ENCODE assay signal across 8 mouse cellular contexts in genomic region chr10:108300843-108301242, GRCm38 (mm10). TPM values are rescaled to one million over a fixed set of nuclear protein-coding genes. Genes with fewer than 3 reads are reported as not detected.
DNase-seq lines count a peak whose midpoint lies in the region; ATAC-seq and TF ChIP-seq lines count a peak whose summit lies in the region.

No protein-coding gene starts in this region.

- H3K9ac ChIP-seq in embryonic facial prominence, embryonic 13.5 days, result no peak overlapping the region
- no peak overlapping the region for H3K9ac ChIP-seq in heart, adult 2 months (ENCODE audit: low read depth, low read length)
- no peak overlapping the region for H3K9ac ChIP-seq in limb, embryonic 12.5 days (replicated peaks)
- no peak overlapping the region for H3K9ac ChIP-seq in midbrain, embryonic 15.5 days

- H3K4me2 ChIP-seq in embryonic facial prominence, embryonic 13.5 days, result peak overlapping the region; percentile 39
- H3K4me2 ChIP-seq in limb, embryonic 12.5 days, result peak overlapping the region; percentile 32; the same call in 1 of the 2 replicates
- peak overlapping the region; percentile 36 for H3K4me2 ChIP-seq in midbrain, embryonic 15.5 days

- 0 out of 2 replicates have a peak, but pooled peaks have one; percentile 35 for TF ChIP-seq EP300 in heart, adult 2 months (IDR thresholded peaks at IDR 0.05; ENCODE audit: insufficient read depth, low read depth, low read length)

- WGBS in embryonic facial prominence, embryonic 13.5 days, result 13% methylated on average over 19 of the region's 19 CpGs
- WGBS in heart, adult 2 months, result 6% methylated on average over 19 of the region's 19 CpGs
- WGBS in kidney, adult 2 months, result 8% methylated on average over 19 of the region's 19 CpGs
- WGBS in limb, embryonic 12.5 days, result 16% methylated on average over 19 of the region's 19 CpGs
- 12% methylated on average over 19 of the region's 19 CpGs for WGBS in midbrain, embryonic 15.5 days

- no peak overlapping the region for H3K27ac ChIP-seq in embryonic facial prominence, embryonic 13.5 days
- no peak overlapping the region for H3K27ac ChIP-seq in heart, adult 2 months
- no peak overlapping the region for H3K27ac ChIP-seq in kidney, adult 2 months (ENCODE audit: insufficient read depth, low read depth, low read length)
- H3K27ac ChIP-seq in limb, embryonic 12.5 days, result no peak overlapping the region
- no peak overlapping the region for H3K27ac ChIP-seq in midbrain, embryonic 15.5 days

- no peaks in the 10 kb centered on the region for H3K4me1 ChIP-seq in embryonic facial prominence, embryonic 13.5 days
- H3K4me1 ChIP-seq in heart, adult 2 months (ENCODE audit: control insufficient read depth, insufficient read depth, low read length), result no peaks in the 10 kb centered on the region
- peaks cover 4% of the 10 kb centered on the region; the same call in 1 of the 2 replicates for H3K4me1 ChIP-seq in kidney, adult 2 months (ENCODE audit: control insufficient read depth, insufficient read depth, low read length)
- H3K4me1 ChIP-seq in limb, embryonic 12.5 days (replicated peaks), result no peaks in the 10 kb centered on the region
- no peaks in the 10 kb centered on the region; the same call in 1 of the 2 replicates for H3K4me1 ChIP-seq in midbrain, embryonic 15.5 days

- no peak for TF ChIP-seq POLR2A in heart, adult 2 months (IDR thresholded peaks at IDR 0.05; ENCODE audit: insufficient read depth, low read depth, low read length)
- TF ChIP-seq POLR2A in kidney, adult 2 months (IDR thresholded peaks at IDR 0.05; ENCODE audit: low read depth, low read length), result no peak

- H3K79me2 ChIP-seq in heart, adult 2 months (replicated peaks; ENCODE audit: control insufficient read depth, insufficient read depth, low read length), result no peaks in the 10 kb centered on the region

- intact Hi-C loops in heart, adult 2 months (cut with DNase I), result loop anchor here (1.0 to 5.0 kb wide), 3 partner anchors 145 to 236 kb away; no protein-coding TSS in a partner anchor

- peak; percentile 82 for DNase-seq in 3T3-L1 (ENCODE audit: low read depth, low spot score)
- peak; percentile 54 to 60 for DNase-seq in adrenal gland, postnatal 4 days (ENCODE audit: low spot score in 2 of 2)
- peak; percentile 76 to 84 for DNase-seq in heart, adult 2 months
- DNase-seq in kidney, adult 2 months, result peak; percentile 92
- DNase-seq in spleen, adult 18-20 months, result peak; percentile 28 to 65

- no peaks in the 10 kb centered on the region for H3K9me3 ChIP-seq in embryonic facial prominence, embryonic 13.5 days
- H3K9me3 ChIP-seq in limb, embryonic 12.5 days, result no peaks in the 10 kb centered on the region
- H3K9me3 ChIP-seq in midbrain, embryonic 15.5 days, result no peaks in the 10 kb centered on the region

- no peaks in the 10 kb centered on the region for H3K36me3 ChIP-seq in embryonic facial prominence, embryonic 13.5 days
- H3K36me3 ChIP-seq in heart, adult 2 months (ENCODE audit: control insufficient read depth, insufficient read depth, low read length), result no peaks in the 10 kb centered on the region
- H3K36me3 ChIP-seq in kidney, adult 2 months (ENCODE audit: control insufficient read depth, insufficient read depth, low read length), result no peaks in the 10 kb centered on the region
- H3K36me3 ChIP-seq in limb, embryonic 12.5 days, result no peaks in the 10 kb centered on the region
- no peaks in the 10 kb centered on the region for H3K36me3 ChIP-seq in midbrain, embryonic 15.5 days (replicated peaks)

- TF ChIP-seq CTCF in heart, adult 2 months (IDR thresholded peaks at IDR 0.05), result peak; percentile 97
- TF ChIP-seq CTCF in kidney, adult 2 months (conservative IDR thresholded peaks at IDR 0.05; ENCODE audit: insufficient read depth, insufficient read length, low read depth, low read length), result peak; percentile 85

- no peaks in the 10 kb centered on the region for H3K27me3 ChIP-seq in embryonic facial prominence, embryonic 13.5 days
- H3K27me3 ChIP-seq in heart, adult 2 months (ENCODE audit: control insufficient read depth, insufficient read depth, low read length), result no peaks in the 10 kb centered on the region
- no peaks in the 10 kb centered on the region for H3K27me3 ChIP-seq in kidney, adult 2 months (replicated peaks; ENCODE audit: control insufficient read depth, insufficient read depth, low read length)
- H3K27me3 ChIP-seq in limb, embryonic 12.5 days, result no peaks in the 10 kb centered on the region
- no peaks in the 10 kb centered on the region for H3K27me3 ChIP-seq in midbrain, embryonic 15.5 days (replicated peaks)

- ATAC-seq in embryonic facial prominence, embryonic 13.5 days (ENCODE audit: insufficient number of reproducible peaks, insufficient read depth, low FRiP score, low TSS enrichment, low read depth), result 0 out of 2 replicates have a peak, but pooled peaks have one; percentile 37
- ATAC-seq in limb, embryonic 12.5 days (ENCODE audit: insufficient number of reproducible peaks, insufficient read depth, low FRiP score, low TSS enrichment, low read depth), result peak; percentile 72
- peak; percentile 62 for ATAC-seq in midbrain, embryonic 15.5 days (replicated peaks)

- H3K4me3 ChIP-seq in embryonic facial prominence, embryonic 13.5 days, result no peak overlapping the region
- H3K4me3 ChIP-seq in heart, adult 2 months, result no peak overlapping the region
- H3K4me3 ChIP-seq in kidney, adult 2 months (ENCODE audit: insufficient read depth, low read depth, low read length), result no peak overlapping the region; the same call in 1 of the 2 replicates
- H3K4me3 ChIP-seq in limb, embryonic 12.5 days (replicated peaks), result no peak overlapping the region
- H3K4me3 ChIP-seq in midbrain, embryonic 15.5 days, result no peak overlapping the region

RNA-seq across cellular contexts. Expression of gene Pawr, which starts 31.1 kb away (rescaled TPM):
- 10 to 100 TPM in 1 of 2 experiments, 1 to 10 TPM in 1; 9.1 to 13.4 TPM for total RNA-seq in adrenal gland, postnatal 4 days (2021)
- 5.8 and 6.3 TPM in 2 replicates for polyA plus RNA-seq in embryonic facial prominence, embryonic 13.5 days (2015; fragmentation: Nextera tagmentation; extraction: Ambion mirVana)
- total RNA-seq in heart, adult 2 months (2021), result 1 to 10 TPM; 2.5 to 3.5 TPM
- 1.1 and 2.0 TPM in 2 replicates for polyA plus RNA-seq in heart, adult 2 months (2012; rRNA removed)
- 17.9 and 19.0 TPM in 2 replicates for polyA plus RNA-seq in kidney, adult 2 months (2012; rRNA removed)
- polyA plus RNA-seq in limb, embryonic 12.5 days (2016; fragmentation: Nextera tagmentation; extraction: Ambion mirVana), result 5.6 and 5.8 TPM in 2 replicates
- 2.5 and 3.2 TPM in 2 replicates for polyA plus RNA-seq in midbrain, embryonic 15.5 days (2015; fragmentation: Nextera tagmentation; extraction: Ambion mirVana)
